Mouse (Mus musculus): ENCODE results near the gene Gse1.

Gse1 gene

DNA sequence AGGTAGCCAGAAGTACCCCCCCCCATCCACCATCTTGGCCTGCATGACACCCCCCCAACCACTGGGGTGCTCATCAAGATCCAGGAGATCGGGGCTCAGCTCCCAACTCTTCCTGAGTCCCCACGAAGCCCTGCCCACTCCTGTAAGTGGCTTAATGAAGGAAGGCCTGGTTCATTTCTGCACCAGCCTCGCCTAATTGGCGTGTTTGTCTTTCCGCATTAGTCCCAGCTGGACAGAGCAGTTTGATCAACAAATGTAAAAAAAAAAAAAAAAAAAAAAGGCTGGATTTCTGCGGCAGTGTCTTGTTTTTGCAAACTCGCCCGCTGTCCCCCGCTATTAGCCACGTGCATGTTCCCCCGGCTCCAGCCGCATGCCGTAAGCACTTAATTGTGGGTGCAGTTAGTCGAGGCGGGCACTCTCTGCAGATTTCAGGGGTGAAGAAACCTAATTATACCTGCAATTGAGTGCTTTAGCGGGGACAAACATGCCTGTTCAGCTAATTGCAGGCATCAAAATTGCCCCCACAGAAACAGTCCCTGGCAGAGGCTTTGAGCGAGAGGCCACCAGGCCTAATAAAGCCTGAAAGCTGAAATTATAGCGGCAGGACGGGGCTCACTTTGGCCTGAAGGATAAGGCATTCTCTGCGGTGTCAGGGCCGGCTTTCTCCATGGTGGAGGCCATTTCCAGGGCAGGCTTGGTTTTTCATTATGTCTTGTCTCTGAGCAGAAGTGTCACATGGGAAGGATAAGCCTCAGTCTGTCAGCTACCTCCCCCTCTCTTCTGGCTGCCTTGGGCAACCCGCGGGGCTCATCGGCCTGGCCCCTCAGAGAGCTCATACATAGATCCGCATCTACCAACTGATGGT lies 248.7 kb downstream of the Gse1 start:
- no peak for DNase-seq (ENCODE audit: low read depth, low spot score)

DNA sequence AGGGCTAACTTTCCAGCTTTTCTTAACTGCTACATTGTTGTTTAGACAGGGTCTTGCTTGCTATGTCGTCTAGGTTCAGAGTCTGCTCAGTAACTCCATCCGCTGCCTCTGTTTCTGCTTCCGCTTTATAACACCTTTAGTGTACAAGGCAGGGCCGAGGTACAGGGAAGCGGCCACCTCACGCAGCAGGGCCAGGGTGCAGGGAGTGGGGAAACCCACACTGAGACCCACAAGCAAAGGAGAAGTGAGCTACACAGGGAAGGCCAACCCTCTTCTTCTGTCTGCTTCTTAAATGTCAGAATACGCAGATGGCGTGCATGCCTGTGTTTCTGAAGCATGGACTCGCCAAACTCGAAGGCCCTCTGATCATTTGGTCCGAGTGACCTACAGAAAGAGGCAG lies 250.5 kb downstream of the Gse1 start:
- DNase-seq (ENCODE audit: low read depth, low spot score) = no peak

DNA sequence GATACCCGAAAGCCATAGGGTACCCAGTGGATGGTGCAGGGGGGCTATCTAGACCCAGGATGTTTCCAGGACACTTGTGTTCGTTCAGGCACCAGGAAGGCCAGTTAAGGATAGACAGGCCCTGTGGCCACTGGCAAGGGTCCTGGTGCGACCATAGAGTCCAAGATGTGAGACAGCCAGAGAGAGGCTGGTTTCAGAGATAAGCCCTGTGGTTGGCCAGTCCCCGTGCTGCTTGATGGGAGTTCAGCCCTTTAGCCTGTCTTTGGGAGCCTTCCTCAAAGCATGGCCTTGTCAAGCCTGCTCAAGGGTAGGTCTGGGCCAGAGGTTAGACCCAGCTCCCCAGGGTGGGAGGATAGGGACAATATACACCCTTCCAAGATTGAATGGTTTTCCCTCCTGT lies 251.4 kb downstream of the Gse1 start:
- DNase-seq (ENCODE audit: low read depth, low spot score) = no peak

GRCm38 (mm10) chr8:120482015-120482689 lies 253.9 kb downstream of the Gse1 start:
- DNase-seq (ENCODE audit: low read depth, low spot score) = no peak

GRCm38 (mm10) chr8:120484460-120484859 lies 256.2 kb downstream of the Gse1 start:
- DNase-seq (ENCODE audit: low read depth, low spot score) = no peak

GRCm38 (mm10) chr8:120485116-120485515 lies 256.9 kb downstream of the Gse1 start:
- DNase-seq (ENCODE audit: low read depth, low spot score) = no peak

GRCm38 (mm10) chr8:120485551-120486476 lies 257.6 kb downstream of the Gse1 start:
- DNase-seq (ENCODE audit: low read depth, low spot score) = no peak

DNA sequence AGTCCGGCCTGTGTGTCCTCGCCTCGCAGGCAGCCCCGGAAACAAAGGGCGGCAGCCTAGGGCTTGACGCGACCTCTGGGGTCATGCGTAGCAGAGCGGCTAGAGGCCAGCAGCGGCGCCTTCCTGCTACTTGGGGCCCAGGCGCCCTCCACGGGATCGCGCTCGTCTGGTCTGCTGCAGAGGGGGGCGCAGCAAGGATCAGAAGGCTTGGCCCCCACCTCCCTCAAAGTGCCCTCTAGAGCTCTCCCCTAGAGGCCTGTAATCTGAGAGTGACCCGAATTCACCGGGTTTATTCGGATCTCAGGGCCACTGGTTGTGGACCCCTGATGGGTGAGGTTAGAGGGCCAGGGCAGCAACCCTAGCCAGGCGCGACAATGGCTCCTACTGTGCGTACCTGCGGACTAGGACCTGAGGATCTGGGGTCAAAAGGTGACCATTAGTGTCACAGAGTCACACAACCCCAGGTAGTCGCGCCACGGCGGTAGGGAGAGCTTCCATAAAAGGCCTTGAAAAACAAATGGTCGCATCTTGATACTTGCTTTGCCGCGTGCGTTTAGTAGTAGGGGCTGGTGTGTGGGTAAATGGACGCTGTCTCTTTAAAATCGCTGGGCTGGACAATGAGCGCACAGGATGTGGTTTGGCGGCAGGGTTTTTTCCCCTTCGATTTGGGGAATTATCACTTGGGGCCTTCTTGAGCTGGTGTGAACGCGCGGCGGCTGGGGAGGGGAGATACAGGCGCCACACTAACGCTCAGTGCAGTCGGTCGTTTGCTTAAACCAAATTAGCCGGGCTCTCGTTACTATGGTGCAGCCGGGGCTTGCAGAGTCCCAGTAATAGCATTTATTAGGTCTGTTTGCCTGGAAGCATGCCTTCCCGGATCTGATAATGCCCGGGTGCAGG lies 258.5 kb downstream of the Gse1 start:
- peak; percentile 61 for DNase-seq (ENCODE audit: low read depth, low spot score)

GRCm38 (mm10) chr8:120487377-120487728 lies 259.1 kb downstream of the Gse1 start:
- no peak for DNase-seq (ENCODE audit: low read depth, low spot score)

GRCm38 (mm10) chr8:120487729-120488510 lies 259.7 kb downstream of the Gse1 start:
- peak; percentile 76 for DNase-seq (ENCODE audit: low read depth, low spot score)

GRCm38 (mm10) chr8:120488636-120489131 lies 260.4 kb downstream of the Gse1 start:
- no peak for DNase-seq (ENCODE audit: low read depth, low spot score)

GRCm38 (mm10) chr8:120489142-120489754 lies 261.0 kb downstream of the Gse1 start:
- DNase-seq (ENCODE audit: low read depth, low spot score) = peak; percentile 42

DNA sequence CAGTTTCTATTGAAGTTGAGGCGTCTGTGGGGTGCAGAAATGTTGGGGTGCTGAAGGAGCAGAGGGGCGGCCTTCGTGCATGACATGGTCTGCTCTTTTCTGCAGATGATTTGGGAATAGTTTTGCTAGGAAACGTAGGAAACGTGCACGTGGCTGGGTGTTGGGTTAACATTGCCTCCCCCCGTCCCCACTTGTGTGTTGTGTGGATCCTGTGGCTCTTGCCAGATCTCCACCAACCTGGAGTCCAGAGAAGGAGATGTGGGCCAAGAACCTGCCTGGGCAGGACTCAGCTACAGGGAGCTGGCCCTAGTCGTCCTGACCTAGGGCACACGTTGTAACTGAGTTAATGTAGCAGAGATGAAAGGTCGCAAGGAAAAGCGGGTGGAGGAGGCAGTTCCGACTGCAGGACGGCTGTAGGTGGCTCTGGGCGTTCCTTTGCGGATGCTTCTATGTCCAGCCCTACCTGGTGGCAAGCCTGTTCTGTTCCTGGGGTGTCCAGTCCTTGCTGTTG lies 261.6 kb downstream of the Gse1 start:
- no peak for DNase-seq (ENCODE audit: low read depth, low spot score)

GRCm38 (mm10) chr8:120490354-120491141 lies 262.3 kb downstream of the Gse1 start:
- DNase-seq (ENCODE audit: low read depth, low spot score) = no peak

DNA sequence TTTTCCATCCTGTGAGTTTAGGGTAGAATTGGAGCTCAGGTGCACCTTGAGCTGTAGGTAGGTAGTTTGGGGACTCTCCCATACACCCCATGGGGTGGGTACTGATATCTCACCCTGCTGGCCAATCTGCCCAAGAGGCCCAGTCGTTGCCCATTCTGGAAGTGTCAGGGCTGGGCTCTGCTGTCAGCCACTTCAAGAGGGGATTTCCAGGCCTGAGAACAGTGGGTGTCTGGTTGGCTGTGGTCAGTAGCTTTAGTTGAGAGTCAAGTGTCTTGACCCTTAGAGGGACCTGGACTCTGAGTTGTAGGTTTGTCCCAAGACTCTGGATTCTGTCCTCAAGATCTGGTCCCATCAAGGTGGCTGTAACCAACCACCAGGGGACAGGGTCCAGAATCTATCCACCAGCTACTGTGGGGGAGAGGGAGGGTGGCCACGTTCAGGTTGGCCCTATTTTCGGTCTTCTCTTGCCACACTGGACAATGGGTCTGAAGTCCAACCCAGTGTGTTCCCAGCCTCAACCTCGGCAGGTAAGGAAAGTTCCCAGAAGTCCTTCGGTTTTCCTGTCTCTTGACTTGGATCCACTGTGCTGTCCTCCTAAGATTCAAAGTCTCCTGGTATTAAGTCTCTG lies 263.0 kb downstream of the Gse1 start:
- no peak for DNase-seq (ENCODE audit: low read depth, low spot score)

DNA sequence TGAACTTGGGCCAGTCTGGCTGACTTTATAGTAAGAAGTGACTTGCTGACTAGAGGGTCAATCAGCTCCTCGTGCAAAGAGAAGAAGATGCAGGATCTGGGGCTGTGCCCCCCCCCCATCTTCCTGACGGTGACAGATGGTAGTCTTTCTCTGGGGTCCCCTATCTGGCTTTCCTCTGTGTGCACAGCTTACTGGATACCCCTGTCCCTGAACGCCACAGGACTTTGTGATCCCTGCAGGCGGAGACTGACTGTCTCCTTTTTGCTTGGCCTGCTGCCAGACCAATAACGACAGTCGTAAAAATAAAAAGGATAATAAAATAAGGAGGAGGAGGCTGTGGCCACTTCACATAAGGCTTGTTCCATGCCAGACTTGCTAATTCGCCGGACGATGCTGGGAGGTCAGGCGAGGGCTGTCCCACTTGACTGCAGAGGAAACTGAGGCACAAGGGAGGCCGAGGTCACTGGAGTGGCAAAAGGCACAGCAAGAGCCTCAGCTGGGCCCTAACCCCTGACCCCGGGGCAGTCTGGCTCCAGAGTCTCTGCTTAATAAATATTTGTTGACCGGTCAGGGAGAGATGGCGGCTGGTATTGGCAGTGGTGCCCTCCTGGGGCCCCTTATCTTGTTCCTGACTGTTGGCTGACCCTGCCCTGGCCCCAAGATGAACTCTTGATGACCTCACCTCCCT lies 264.1 kb downstream of the Gse1 start:
- no peak for DNase-seq (ENCODE audit: low read depth, low spot score)

- no peak for DNase-seq (ENCODE audit: low read depth, low spot score)
Observed at GRCm38 (mm10) chr8:120492881-120493220, 264.6 kb downstream of the Gse1 start.
